Mouse (Mus musculus): ENCODE measurements around the gene Olfr1256. TPM values are rescaled to one million over a fixed set of nuclear protein-coding genes. Genes with fewer than 3 reads are reported as not detected.

Olfr1256 gene
- not detected in 2 replicates for polyA plus RNA-seq (2015; fragmentation: Nextera tagmentation; extraction: Ambion mirVana)

DNA sequence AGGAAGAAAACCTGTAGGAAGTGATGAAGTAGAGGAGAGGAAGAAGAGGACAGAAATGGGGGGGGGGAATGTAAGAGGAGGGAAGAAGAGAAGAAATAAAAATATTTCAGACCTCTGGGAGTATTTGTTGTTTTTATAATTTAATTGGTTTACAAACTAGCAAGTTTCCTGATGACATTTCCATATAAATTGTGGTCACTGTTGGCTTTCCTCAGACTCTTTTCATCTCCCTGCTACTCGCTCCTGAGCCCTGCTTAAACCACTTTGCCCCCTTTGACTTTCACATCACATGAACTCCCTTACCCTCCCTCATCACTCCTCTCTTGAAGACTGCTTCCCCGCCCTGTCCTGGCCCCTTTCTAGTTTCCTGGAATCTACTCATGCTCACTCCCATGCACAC is at the start of gene Olfr1256:
Gene Olfr1256, minus strand, starts transcription at position 101 of the 400 bp plus-strand sequence.
- 44% methylated on average over 2 of the region's 2 CpGs for WGBS
- Histone ChIP-seq H3K4me1 (replicated peaks) (no peaks in the 10 kb centered on the region), H3K27ac (no peak within 1 kb of the TSS), H3K9ac (no peak within 1 kb of the TSS), H3K36me3 (no peaks in the 10 kb centered on the region), H3K4me2 (no peak within 1 kb of the TSS), H3K9me3 (replicated peaks) (no peaks in the 10 kb centered on the region), H3K4me3 (no peak within 1 kb of the TSS), H3K27me3 (no peaks in the 10 kb centered on the region)
- ATAC-seq (replicated peaks; ENCODE audit: insufficient number of reproducible peaks, insufficient read depth, low FRiP score, low read depth): no peak

DNA sequence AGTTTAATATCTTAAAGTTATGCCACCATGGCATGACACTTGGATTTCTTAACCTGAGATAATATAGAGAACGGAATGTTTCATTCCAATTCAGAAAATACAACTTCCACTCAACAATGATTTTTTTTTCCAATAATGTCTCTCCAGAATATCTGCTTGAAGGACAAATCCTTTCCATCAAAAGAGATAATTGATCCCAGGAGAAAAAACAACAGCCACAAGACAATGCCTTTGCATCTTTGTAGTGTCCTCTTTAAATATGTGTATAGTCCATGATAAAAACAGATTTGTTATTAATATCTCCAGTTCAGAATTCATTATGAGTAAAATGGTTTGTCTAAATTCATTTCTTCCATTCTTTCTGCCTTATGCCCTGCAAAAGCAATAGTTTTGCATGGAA is 36.8 kb upstream of the Olfr1256 start, which contains the start of gene Olfr1257:
Gene Olfr1257, plus strand, starts transcription at position 301 of the 400 bp plus-strand sequence.
- no peaks in the 10 kb centered on the region for H3K36me3 ChIP-seq
- no peaks in the 10 kb centered on the region for H3K27me3 ChIP-seq
- no peak within 1 kb of the TSS for H3K9ac ChIP-seq
- WGBS: 82% methylated on average over 1 of the region's 1 CpGs
- H3K27ac ChIP-seq: no peak within 1 kb of the TSS
- no peak within 1 kb of the TSS for H3K4me3 ChIP-seq
- H3K4me2 ChIP-seq: no peak within 1 kb of the TSS
- no peaks in the 10 kb centered on the region for H3K9me3 ChIP-seq (replicated peaks)
- no peak for ATAC-seq (replicated peaks; ENCODE audit: insufficient number of reproducible peaks, insufficient read depth, low FRiP score, low read depth)
- no peaks in the 10 kb centered on the region for H3K4me1 ChIP-seq (replicated peaks)

DNA sequence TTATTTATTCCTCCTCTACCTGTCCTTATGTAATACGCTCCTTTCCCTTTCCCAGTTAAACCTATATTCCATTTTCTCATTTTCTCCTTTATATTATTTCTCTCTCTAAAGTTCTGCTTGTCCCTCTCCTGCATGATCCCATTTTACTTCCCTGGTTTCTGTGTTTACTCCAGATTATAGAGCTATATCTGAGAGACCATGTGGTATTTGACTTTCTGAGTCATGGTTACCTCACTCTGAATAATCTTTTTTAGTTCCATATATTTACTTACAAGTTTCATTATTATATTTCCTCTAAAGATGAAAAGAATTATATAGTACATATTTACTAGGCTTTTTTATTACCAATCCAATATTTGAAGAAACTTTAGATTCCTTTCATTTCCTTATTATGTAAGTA is 7.9 kb upstream of the Olfr1256 start:
- no peak overlapping the region for H3K9ac ChIP-seq
- no peaks in the 10 kb centered on the region for H3K36me3 ChIP-seq
- H3K4me2 ChIP-seq: no peak overlapping the region
- no peak overlapping the region for H3K27ac ChIP-seq
- H3K4me3 ChIP-seq: no peak overlapping the region
- WGBS: 91% methylated on average over 1 of the region's 1 CpGs
- H3K9me3 ChIP-seq (replicated peaks): no peaks in the 10 kb centered on the region
- no peak for ATAC-seq (replicated peaks; ENCODE audit: insufficient number of reproducible peaks, insufficient read depth, low FRiP score, low read depth)
- H3K4me1 ChIP-seq (replicated peaks): no peaks in the 10 kb centered on the region
- H3K27me3 ChIP-seq: no peaks in the 10 kb centered on the region

DNA sequence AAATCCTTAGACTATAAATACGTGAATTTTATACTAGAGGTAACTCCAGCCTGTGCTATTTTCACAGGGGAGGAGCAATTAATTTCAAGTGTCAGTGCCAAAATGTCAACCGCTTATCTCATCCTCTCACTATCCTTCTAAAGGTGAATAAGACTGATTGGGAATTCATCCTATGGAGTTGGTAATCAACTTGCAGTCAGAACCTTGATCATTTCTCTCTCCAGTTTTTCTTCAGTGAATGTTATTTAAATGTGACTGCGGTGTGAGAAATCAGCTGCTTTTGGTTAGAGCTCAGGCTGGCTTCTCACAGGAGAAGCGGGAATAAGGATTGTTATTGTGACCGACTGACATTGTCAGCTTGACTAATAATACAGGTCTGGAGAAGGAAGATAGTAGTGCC is 6.8 kb upstream of the Olfr1256 start, which contains the start of gene Olfr48:
Gene Olfr48, minus strand, starts transcription at position 101 of the 400 bp plus-strand sequence.
- Histone ChIP-seq H3K36me3 (no peaks in the 10 kb centered on the region), H3K27me3 (no peaks in the 10 kb centered on the region), H3K9me3 (replicated peaks) (no peaks in the 10 kb centered on the region), H3K27ac (no peak within 1 kb of the TSS), H3K4me1 (replicated peaks) (no peaks in the 10 kb centered on the region), H3K9ac (no peak within 1 kb of the TSS), H3K4me3 (no peak within 1 kb of the TSS), H3K4me2 (no peak within 1 kb of the TSS)
- no peak for ATAC-seq (replicated peaks; ENCODE audit: insufficient number of reproducible peaks, insufficient read depth, low FRiP score, low read depth)
- WGBS: 72% methylated on average over 5 of the region's 5 CpGs

DNA sequence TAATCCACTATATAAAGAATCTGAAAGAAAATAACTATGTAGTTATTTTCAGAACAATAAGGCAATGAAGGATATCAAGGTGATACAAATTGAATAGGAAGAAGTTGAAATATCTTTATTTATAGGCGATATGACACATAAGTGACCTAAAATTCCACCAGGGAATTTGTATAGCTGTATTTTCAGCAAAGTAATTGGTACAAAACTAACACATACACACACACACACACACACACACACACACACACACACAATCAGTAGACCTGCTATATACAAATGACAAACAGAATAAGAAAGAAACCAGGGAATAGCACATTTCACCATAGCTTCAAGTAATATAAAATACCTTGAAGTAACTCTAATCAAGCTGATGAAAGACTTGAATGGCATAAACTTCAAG is 21.1 kb downstream of the Olfr1256 start:
- H3K27me3 ChIP-seq: no peaks in the 10 kb centered on the region

DNA sequence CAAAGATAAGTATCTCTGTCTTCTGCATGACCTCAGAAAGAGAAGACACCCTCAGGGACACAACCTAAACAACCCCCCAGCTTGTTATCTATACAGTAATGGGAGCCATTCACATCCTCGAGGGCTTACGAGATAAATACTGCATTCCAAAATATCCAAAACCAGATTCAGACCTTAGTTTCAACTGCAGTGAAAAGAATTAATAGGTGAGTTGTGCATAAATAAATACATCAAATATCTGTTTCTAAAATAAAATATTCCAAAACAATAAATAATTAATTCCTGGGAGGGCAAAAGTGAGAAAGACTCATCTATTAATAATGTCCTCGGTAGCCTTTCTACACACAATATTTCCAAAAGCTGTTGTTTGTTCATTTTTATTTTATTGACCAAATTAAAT is 29.6 kb downstream of the Olfr1256 start, which contains the start of gene Olfr1255:
Gene Olfr1255, plus strand, starts transcription at position 301 of the 400 bp plus-strand sequence.
- H3K9ac ChIP-seq: no peak within 1 kb of the TSS
- H3K4me2 ChIP-seq: no peak within 1 kb of the TSS
- no peaks in the 10 kb centered on the region for H3K4me1 ChIP-seq (replicated peaks)
- WGBS: 68% methylated on average over 3 of the region's 3 CpGs
- H3K27ac ChIP-seq: no peak within 1 kb of the TSS
- no peak within 1 kb of the TSS for H3K4me3 ChIP-seq
- no peaks in the 10 kb centered on the region for H3K9me3 ChIP-seq (replicated peaks)
- H3K27me3 ChIP-seq: no peaks in the 10 kb centered on the region
- H3K36me3 ChIP-seq: no peaks in the 10 kb centered on the region
- ATAC-seq (replicated peaks; ENCODE audit: insufficient number of reproducible peaks, insufficient read depth, low FRiP score, low read depth): no peak

More for the DNA sequence above, 21.1 kb downstream of the Olfr1256 start:
- no peak overlapping the region for H3K4me2 ChIP-seq
- 62% methylated on average over 1 of the region's 1 CpGs for WGBS
- H3K27ac ChIP-seq: no peak overlapping the region
- no peaks in the 10 kb centered on the region for H3K36me3 ChIP-seq
- H3K9ac ChIP-seq: no peak overlapping the region
- no peaks in the 10 kb centered on the region for H3K4me1 ChIP-seq (replicated peaks)
- H3K9me3 ChIP-seq (replicated peaks): no peaks in the 10 kb centered on the region
- no peak overlapping the region for H3K4me3 ChIP-seq
- ATAC-seq (replicated peaks; ENCODE audit: insufficient number of reproducible peaks, insufficient read depth, low FRiP score, low read depth): no peak

DNA sequence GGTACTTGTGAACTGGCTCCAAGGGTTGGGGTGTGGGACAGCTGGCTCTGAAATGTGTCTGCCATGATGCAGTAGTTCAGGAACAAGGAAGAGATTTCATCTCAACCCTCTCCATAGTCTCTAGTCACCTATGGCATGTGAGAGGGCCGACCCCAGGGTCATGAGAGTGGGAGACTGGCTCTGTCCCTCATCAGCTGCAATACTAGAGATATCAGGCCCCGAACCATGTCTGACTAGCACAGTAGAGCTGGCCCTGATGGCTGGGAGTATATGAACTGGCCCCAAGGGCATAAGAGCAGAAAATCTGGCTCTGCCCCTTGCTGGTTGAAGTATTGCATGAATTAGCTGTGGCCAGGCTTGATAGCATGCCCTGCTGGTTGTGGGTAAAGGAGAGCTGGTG is 30.6 kb downstream of the Olfr1256 start:
- ATAC-seq (replicated peaks; ENCODE audit: insufficient number of reproducible peaks, insufficient read depth, low FRiP score, low read depth): no peak
- H3K4me2 ChIP-seq: no peak overlapping the region
- no peaks in the 10 kb centered on the region for H3K36me3 ChIP-seq
- H3K9ac ChIP-seq: no peak overlapping the region
- H3K9me3 ChIP-seq (replicated peaks): no peaks in the 10 kb centered on the region
- WGBS: 78% methylated on average over 2 of the region's 2 CpGs
- H3K27ac ChIP-seq: no peak overlapping the region
- H3K27me3 ChIP-seq: no peaks in the 10 kb centered on the region
- H3K4me3 ChIP-seq: no peak overlapping the region
- H3K4me1 ChIP-seq (replicated peaks): no peaks in the 10 kb centered on the region

DNA sequence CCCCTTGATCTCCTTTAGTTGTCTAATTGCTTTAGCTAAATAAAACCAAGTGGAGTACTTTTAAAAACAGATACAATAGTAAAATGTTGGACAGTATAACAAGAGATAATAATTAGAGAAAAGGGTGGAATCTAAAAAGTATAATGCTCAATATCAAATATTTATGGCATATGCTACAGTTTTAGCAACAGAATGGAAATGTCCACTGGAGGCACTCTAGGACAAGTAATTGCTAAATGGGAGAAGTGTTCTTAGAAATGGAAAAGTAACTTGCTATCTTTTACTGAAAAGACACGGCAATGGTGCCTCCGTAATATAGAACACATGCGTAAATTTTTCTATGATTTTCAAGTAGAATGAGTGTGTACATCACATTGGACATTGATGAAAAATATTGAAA is 41.8 kb downstream of the Olfr1256 start:
- 86% methylated on average over 3 of the region's 3 CpGs for whole genome bisulfite sequencing
- Histone ChIP-seq H3K27ac (no peak overlapping the region), H3K4me3 (no peak overlapping the region), H3K4me2 (no peak overlapping the region), H3K9ac (no peak overlapping the region), H3K9me3 (replicated peaks) (no peaks in the 10 kb centered on the region), H3K36me3 (no peaks in the 10 kb centered on the region), H3K27me3 (no peaks in the 10 kb centered on the region), H3K4me1 (replicated peaks) (no peaks in the 10 kb centered on the region)
- ATAC-seq (replicated peaks; ENCODE audit: insufficient number of reproducible peaks, insufficient read depth, low FRiP score, low read depth): no peak

DNA sequence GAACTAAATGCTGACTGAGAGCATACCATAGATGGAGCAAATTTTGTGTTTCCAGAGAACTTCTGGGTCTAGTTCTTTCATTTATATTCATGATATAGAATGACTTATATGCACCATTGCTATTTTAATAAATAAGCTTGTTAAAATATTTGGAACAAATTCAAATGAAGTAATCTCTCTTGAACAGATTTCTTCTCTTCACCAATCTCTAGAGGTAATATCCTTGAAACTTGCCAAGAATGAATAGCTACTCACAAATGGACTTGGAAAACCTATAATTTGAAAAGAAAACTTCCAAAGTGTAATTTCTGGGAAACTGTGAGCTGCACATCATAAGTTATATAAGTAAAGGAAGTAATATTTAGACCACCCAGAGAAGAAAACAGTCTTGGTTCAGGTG is 47.8 kb downstream of the Olfr1256 start, which contains the start of gene Olfr1254:
Gene Olfr1254, minus strand, starts transcription at position 101 of the 400 bp plus-strand sequence.
- no peaks in the 10 kb centered on the region for H3K4me1 ChIP-seq (replicated peaks)
- H3K27ac ChIP-seq: no peak within 1 kb of the TSS
- H3K4me3 ChIP-seq: no peak within 1 kb of the TSS
- H3K36me3 ChIP-seq: no peaks in the 10 kb centered on the region
- ATAC-seq (replicated peaks; ENCODE audit: insufficient number of reproducible peaks, insufficient read depth, low FRiP score, low read depth): no peak
- no peaks in the 10 kb centered on the region for H3K27me3 ChIP-seq
- no peaks in the 10 kb centered on the region for H3K9me3 ChIP-seq (replicated peaks)
- no peak within 1 kb of the TSS for H3K4me2 ChIP-seq
- H3K9ac ChIP-seq: no peak within 1 kb of the TSS

Other genes with a start within 250 kb of the Olfr1256 start
- gene Olfr1246, start 248.4 kb downstream of the Olfr1256 start, polyA plus RNA-seq (2015; fragmentation: Nextera tagmentation; extraction: Ambion mirVana): not detected in 2 replicates
- not detected in 2 replicates for gene Olfr1247, start 227.4 kb downstream of the Olfr1256 start, polyA plus RNA-seq (2015; fragmentation: Nextera tagmentation; extraction: Ambion mirVana)
- not detected in 2 replicates for gene Olfr1248, start 223.3 kb downstream of the Olfr1256 start, polyA plus RNA-seq (2015; fragmentation: Nextera tagmentation; extraction: Ambion mirVana)
- gene Olfr1249, start 206.6 kb downstream of the Olfr1256 start, polyA plus RNA-seq (2015; fragmentation: Nextera tagmentation; extraction: Ambion mirVana): not detected in 2 replicates
- gene Olfr1250, start 180.1 kb downstream of the Olfr1256 start, polyA plus RNA-seq (2015; fragmentation: Nextera tagmentation; extraction: Ambion mirVana): not detected in 2 replicates
- not detected in 2 replicates for gene Olfr1251, start 169.6 kb downstream of the Olfr1256 start, polyA plus RNA-seq (2015; fragmentation: Nextera tagmentation; extraction: Ambion mirVana)
- gene Olfr1252, start 116.5 kb downstream of the Olfr1256 start, polyA plus RNA-seq (2015; fragmentation: Nextera tagmentation; extraction: Ambion mirVana): not detected in 2 replicates
- not detected in 2 replicates for gene Olfr1253, start 84.5 kb downstream of the Olfr1256 start, polyA plus RNA-seq (2015; fragmentation: Nextera tagmentation; extraction: Ambion mirVana)
- not detected in 2 replicates for gene Olfr1254, start 47.9 kb downstream of the Olfr1256 start, polyA plus RNA-seq (2015; fragmentation: Nextera tagmentation; extraction: Ambion mirVana)
- gene Olfr1255, start 29.5 kb downstream of the Olfr1256 start, polyA plus RNA-seq (2015; fragmentation: Nextera tagmentation; extraction: Ambion mirVana): not detected in 2 replicates
- gene Olfr48, start 6.7 kb upstream of the Olfr1256 start, polyA plus RNA-seq (2015; fragmentation: Nextera tagmentation; extraction: Ambion mirVana): not detected in 2 replicates
- not detected in 2 replicates for gene Olfr1257, start 36.9 kb upstream of the Olfr1256 start, polyA plus RNA-seq (2015; fragmentation: Nextera tagmentation; extraction: Ambion mirVana)
- not detected in 2 replicates for gene Olfr1258, start 85.8 kb upstream of the Olfr1256 start, polyA plus RNA-seq (2015; fragmentation: Nextera tagmentation; extraction: Ambion mirVana)
- not detected in 2 replicates for gene Olfr1259, start 107.1 kb upstream of the Olfr1256 start, polyA plus RNA-seq (2015; fragmentation: Nextera tagmentation; extraction: Ambion mirVana)
- gene Olfr1260, start 132.8 kb upstream of the Olfr1256 start, polyA plus RNA-seq (2015; fragmentation: Nextera tagmentation; extraction: Ambion mirVana): not detected in 2 replicates
- gene Olfr1261, start 149.7 kb upstream of the Olfr1256 start, polyA plus RNA-seq (2015; fragmentation: Nextera tagmentation; extraction: Ambion mirVana): not detected in 2 replicates
- not detected in 2 replicates for gene Olfr1262, start 158.6 kb upstream of the Olfr1256 start, polyA plus RNA-seq (2015; fragmentation: Nextera tagmentation; extraction: Ambion mirVana)
- gene Olfr1263, start 170.6 kb upstream of the Olfr1256 start, polyA plus RNA-seq (2015; fragmentation: Nextera tagmentation; extraction: Ambion mirVana): not detected in 2 replicates
- gene Olfr1264, start 184.0 kb upstream of the Olfr1256 start, polyA plus RNA-seq (2015; fragmentation: Nextera tagmentation; extraction: Ambion mirVana): not detected in 2 replicates
- gene Olfr1265, start 193.8 kb upstream of the Olfr1256 start, polyA plus RNA-seq (2015; fragmentation: Nextera tagmentation; extraction: Ambion mirVana): not detected in 2 replicates
- gene Olfr140, start 222.0 kb upstream of the Olfr1256 start, polyA plus RNA-seq (2015; fragmentation: Nextera tagmentation; extraction: Ambion mirVana): not detected in 2 replicates